Mouse (Mus musculus) C2C12 (cell line): ENCODE results near the gene Zfp827.

Experiments used
- CEBPB ChIP-seq: IDR thresholded peaks from one replicate; pipeline ENCODE4 v1.6.1; 2011; ENCODE audit warnings: low read depth, mild to moderate bottlenecking, control low read depth, moderate library complexity
- CTCF ChIP-seq: IDR thresholded peaks from one replicate; pipeline ENCODE4 v1.5.1; 2011; ENCODE audit not compliant: control insufficient read depth, insufficient read depth, insufficient read length
- MAX ChIP-seq: IDR thresholded peaks from one replicate; pipeline ENCODE4 v1.6.1; 2011; ENCODE audit warnings: mild to moderate bottlenecking, control low read depth
- MYOD1 ChIP-seq: IDR thresholded peaks from one replicate; pipeline ENCODE4 v1.6.1; 2011; ENCODE audit warnings: low read depth; ENCODE audit not compliant: control insufficient read depth, insufficient read length
- USF1 ChIP-seq: IDR thresholded peaks from one replicate; pipeline ENCODE4 v1.6.1; 2011; ENCODE audit warnings: low read depth, mild to moderate bottlenecking, control low read depth, moderate library complexity

GRCm38 (mm10) chr8:79113533-79113932, 85.3 kb downstream of the Zfp827 start:
- TF ChIP-seq CTCF (no peak), USF1 (no peak), MAX (no peak), CEBPB (no peak), MYOD1 (no peak)
